Mouse (Mus musculus) ES-E14 (cell line): ENCODE data around the gene Zfp385b. TPM values are rescaled to one million over a fixed set of nuclear protein-coding genes. Genes with fewer than 3 reads are reported as not detected.
A peak's percentile ranks its signal among the peaks of the same experiment; 100 is the strongest.

Experiments used
- DNase-seq: peaks from one replicate; pipeline ENCODE4 v3.0.0-alpha.2; 2013; ENCODE audit warnings: low read depth, low spot score
- H3K27ac ChIP-seq: 2 replicates; pipeline ENCODE4 v1.5.1; 2012; ENCODE audit warnings: low read depth, mild to moderate bottlenecking, low read length, moderate library complexity, mixed read lengths; ENCODE audit not compliant: poor library complexity, insufficient read depth, severe bottlenecking
- H3K36me3 ChIP-seq: 2 replicates; pipeline ENCODE4 v1.6.1; 2012; ENCODE audit warnings: mild to moderate bottlenecking, low read length, moderate library complexity, mixed read lengths; ENCODE audit not compliant: control insufficient read depth, poor library complexity, insufficient read depth, severe bottlenecking
- H3K4me1 ChIP-seq, 2 experiments: fragments of 150-350 bp in 1 of 2; sonication (generic) in 1 of 2; 2 replicates each; pipeline ENCODE4 v1.6.1; 2012; ENCODE audit warnings: low read length in 2 of 2, mild to moderate bottlenecking in 1 of 2, mixed read lengths in 1 of 2; ENCODE audit not compliant: control insufficient read depth in 2 of 2, insufficient read depth in 2 of 2, poor library complexity in 1 of 2
- H3K4me3 ChIP-seq, 2 experiments: fragments of 150-350 bp in 1 of 2; sonication (generic) in 1 of 2; 2 replicates each; pipeline ENCODE4 v1.5.1; 2012; ENCODE audit warnings: low read length in 2 of 2, low read depth in 1 of 2, mild to moderate bottlenecking in 1 of 2, mixed read lengths in 1 of 2; ENCODE audit not compliant: insufficient read depth in 1 of 2, poor library complexity in 1 of 2, severe bottlenecking in 1 of 2
- H3K9ac ChIP-seq: 2 replicates; pipeline ENCODE4 v1.6.1; 2012; ENCODE audit warnings: low read depth, mild to moderate bottlenecking, low read length, mixed read lengths; ENCODE audit not compliant: poor library complexity, insufficient read depth, severe bottlenecking
- H3K9me3 ChIP-seq: fragments of 150-350 bp; sonication (generic); 2 replicates; pipeline ENCODE4 v1.6.1; 2012; ENCODE audit warnings: low read depth, mild to moderate bottlenecking, low read length; ENCODE audit not compliant: control insufficient read depth, insufficient read depth
- CHD2 ChIP-seq: IDR thresholded peaks from 2 replicates; pipeline ENCODE4 v1.6.1; 2014; ENCODE audit warnings: mild to moderate bottlenecking, low read depth, low read length, inconsistent platforms
- HCFC1 ChIP-seq: IDR thresholded peaks from 2 replicates; pipeline ENCODE4 v1.6.1; 2012; ENCODE audit warnings: low read length, inconsistent platforms, borderline replicate concordance; ENCODE audit not compliant: insufficient read depth
- MAFK ChIP-seq: IDR thresholded peaks from 2 replicates; pipeline ENCODE4 v1.6.1; 2014; ENCODE audit warnings: mild to moderate bottlenecking, low read depth, low read length, inconsistent platforms; ENCODE audit not compliant: insufficient read depth
- ZC3H11A ChIP-seq: IDR thresholded peaks from 2 replicates; pipeline ENCODE4 v1.6.1; 2012; ENCODE audit warnings: low read depth, mild to moderate bottlenecking, inconsistent platforms, low read length, borderline replicate concordance
- ZNF384 ChIP-seq: IDR thresholded peaks from 2 replicates; pipeline ENCODE4 v1.6.1; 2012; ENCODE audit warnings: low read depth, low read length, inconsistent platforms
- in situ Hi-C, 2 experiments: fragments of 600-800 bp; cut with MboI; formaldehyde crosslinking; loops; one replicate each; pipeline ENCODE4 v1.15.1; 2025; ENCODE audit warnings: low sequenced_read_pairs in 2 of 2, inconsistent platforms in 1 of 2; ENCODE audit not compliant: unreplicated experiment in 2 of 2
- total RNA-seq: library from RNA; depleted of rRNA; stranded (reverse); fragments of 300-350 nt; gene quantifications from 2 replicates; pipeline ENCODE4 v1.2.3, GENCODE M21; 2012

Zfp385b gene
- total RNA-seq, 1 experiment = 0.09 TPM

- Histone ChIP-seq H3K4me1 (peaks cover 1 to 2% of the 10 kb centered on the region in 2 experiments; a peak in 1 of 4 replicates), H3K9me3 (no peaks in the 10 kb centered on the region), H3K27ac (no peak overlapping the region), H3K9ac (no peak overlapping the region), H3K4me3 (no peak overlapping the region), H3K36me3 (no peaks in the 10 kb centered on the region)
- in situ Hi-C loops = no loop called here
- TF ChIP-seq CHD2 = no peak
- no peak for TF ChIP-seq ZC3H11A
- no peak for TF ChIP-seq MAFK
- TF ChIP-seq ZNF384 = no peak
- TF ChIP-seq HCFC1 = no peak
- no peak for DNase-seq
These were observed 300.1 kb downstream of the Zfp385b start for GRCm38 (mm10) chr2:77519341-77519740.

- DNase-seq = peak; percentile 11
- no peak overlapping the region for H3K27ac ChIP-seq
- in situ Hi-C loops = no loop called here
- H3K4me1 ChIP-seq = peaks cover 1 to 2% of the 10 kb centered on the region in 2 experiments; a peak in 1 of 4 replicates
- no peaks in the 10 kb centered on the region for H3K9me3 ChIP-seq
- H3K36me3 ChIP-seq = no peaks in the 10 kb centered on the region
- no peak overlapping the region for H3K9ac ChIP-seq
- H3K4me3 ChIP-seq = no peak overlapping the region
- TF ChIP-seq MAFK = no peak
- no peak for TF ChIP-seq HCFC1
- TF ChIP-seq ZC3H11A = no peak
- no peak for TF ChIP-seq ZNF384
- no peak for TF ChIP-seq CHD2
These were observed 300.7 kb downstream of the Zfp385b start for GRCm38 (mm10) chr2:77518693-77519092.

- TF ChIP-seq HCFC1 = no peak
- in situ Hi-C loops = no loop called here
- H3K4me1 ChIP-seq = peaks cover 1 to 2% of the 10 kb centered on the region in 2 experiments; a peak in 1 of 4 replicates
- no peak overlapping the region for H3K27ac ChIP-seq
- no peaks in the 10 kb centered on the region for H3K9me3 ChIP-seq
- no peak overlapping the region for H3K9ac ChIP-seq
- H3K36me3 ChIP-seq = no peaks in the 10 kb centered on the region
- H3K4me3 ChIP-seq = no peak overlapping the region
- no peak for DNase-seq
These were observed 302.8 kb downstream of the Zfp385b start for GRCm38 (mm10) chr2:77516606-77517005.

- H3K9me3 ChIP-seq = no peaks in the 10 kb centered on the region
- H3K36me3 ChIP-seq = no peaks in the 10 kb centered on the region
- H3K27ac ChIP-seq = no peak overlapping the region
- H3K4me3 ChIP-seq = no peak overlapping the region
- H3K4me1 ChIP-seq = peaks cover 1 to 2% of the 10 kb centered on the region in 2 experiments; a peak in 1 of 4 replicates
- no peak for TF ChIP-seq HCFC1
- TF ChIP-seq ZC3H11A = no peak
- no peak for TF ChIP-seq ZNF384
- TF ChIP-seq CHD2 = no peak
- no peak for TF ChIP-seq MAFK
- no peak for DNase-seq
- no peak overlapping the region for H3K9ac ChIP-seq
- in situ Hi-C loops = no loop called here
These were observed 303.8 kb downstream of the Zfp385b start for GRCm38 (mm10) chr2:77515654-77516053.

- no peak for DNase-seq
- H3K9me3 ChIP-seq = no peaks in the 10 kb centered on the region
- in situ Hi-C loops = no loop called here
- H3K4me1 ChIP-seq = peaks cover 1 to 2% of the 10 kb centered on the region in 2 experiments; a peak in 1 of 4 replicates
- no peak overlapping the region for H3K9ac ChIP-seq
- TF ChIP-seq ZNF384 = no peak
- TF ChIP-seq CHD2 = no peak
- TF ChIP-seq HCFC1 = no peak
- no peak for TF ChIP-seq MAFK
- TF ChIP-seq ZC3H11A = no peak
- H3K4me3 ChIP-seq = no peak overlapping the region
- no peaks in the 10 kb centered on the region for H3K36me3 ChIP-seq
- no peak overlapping the region for H3K27ac ChIP-seq
These were observed 304.4 kb downstream of the Zfp385b start for GRCm38 (mm10) chr2:77515011-77515410.
